Mouse (Mus musculus) megakaryocyte, embryonic 14.5 days (primary cell): ENCODE measurements around the gene Atg16l1.

Experiments
- FLI1 ChIP-seq: IDR thresholded peaks from 2 replicates; pipeline ENCODE4 v1.6.1; 2012; ENCODE audit warnings: low read length, inconsistent platforms, mixed read lengths
- GATA1 ChIP-seq: IDR thresholded peaks from 3 replicates; pipeline ENCODE4 v1.6.1; 2012; ENCODE audit warnings: mixed read lengths, low read length, inconsistent platforms, borderline replicate concordance

GRCm38 (mm10) chr1:87769263-87769662, 13.6 kb downstream of the Atg16l1 start:
- TF ChIP-seq GATA1: no peak
- no peak for TF ChIP-seq FLI1
